8 mouse cellular contexts compared by ENCODE assay signal in genomic region chr17:67950523-67951213, GRCm38 (mm10). TPM values are rescaled to one million over a fixed set of nuclear protein-coding genes. Genes with fewer than 3 reads are reported as not detected.
DNase-seq lines count a peak whose midpoint lies in the region; ATAC-seq lines count a peak whose summit lies in the region.

No protein-coding gene starts in this region.

- H3K4me2 ChIP-seq in lung, embryonic 15.5 days = peak overlapping the region; percentile 51
- peak overlapping the region; percentile 13; the same call in 1 of the 2 replicates for H3K4me2 ChIP-seq in hindbrain, embryonic 15.5 days
- no peak overlapping the region; the same call in 1 of the 2 replicates for H3K4me2 ChIP-seq in neural tube, embryonic 14.5 days (ENCODE audit: low read depth, low read length)

- DNase-seq in adrenal gland, postnatal 10 days = peak; percentile 14
- DNase-seq in adrenal gland, postnatal 4 days (ENCODE audit: low spot score in 2 of 2) = no peak
- DNase-seq in lung, postnatal 14 days = no peak
- no peak for DNase-seq in frontal cortex, postnatal 36 days (ENCODE audit: low spot score in 2 of 2)
- DNase-seq in cerebellum, adult 18-20 months = no peak

- no peaks in the 10 kb centered on the region for H3K27me3 ChIP-seq in lung, embryonic 15.5 days
- no peaks in the 10 kb centered on the region for H3K27me3 ChIP-seq in hindbrain, embryonic 15.5 days
- no peaks in the 10 kb centered on the region for H3K27me3 ChIP-seq in neural tube, embryonic 14.5 days (ENCODE audit: control insufficient read depth, insufficient read depth, low read length)

- H3K9ac ChIP-seq in lung, embryonic 15.5 days = peak overlapping the region; percentile 21
- H3K9ac ChIP-seq in hindbrain, embryonic 15.5 days = no peak overlapping the region
- no peak overlapping the region for H3K9ac ChIP-seq in neural tube, embryonic 14.5 days (replicated peaks; ENCODE audit: low read depth, low read length)

- no peaks in the 10 kb centered on the region for H3K9me3 ChIP-seq in lung, embryonic 15.5 days
- no peaks in the 10 kb centered on the region for H3K9me3 ChIP-seq in hindbrain, embryonic 15.5 days
- no peaks in the 10 kb centered on the region for H3K9me3 ChIP-seq in neural tube, embryonic 14.5 days (ENCODE audit: control insufficient read depth, low read length)

- H3K27ac ChIP-seq in lung, embryonic 15.5 days = peak overlapping the region; percentile 79
- no peak overlapping the region for H3K27ac ChIP-seq in hindbrain, embryonic 15.5 days (replicated peaks)
- H3K27ac ChIP-seq in neural tube, embryonic 14.5 days (ENCODE audit: low read depth, low read length) = peak overlapping the region; percentile 23; the same call in 1 of the 2 replicates

- peak overlapping the region; percentile 30 for H3K4me3 ChIP-seq in lung, embryonic 15.5 days
- H3K4me3 ChIP-seq in hindbrain, embryonic 15.5 days = no peak overlapping the region
- H3K4me3 ChIP-seq in neural tube, embryonic 14.5 days (ENCODE audit: low read depth, low read length) = no peak overlapping the region

- H3K36me3 ChIP-seq in lung, embryonic 15.5 days = no peaks in the 10 kb centered on the region
- H3K36me3 ChIP-seq in hindbrain, embryonic 15.5 days = no peaks in the 10 kb centered on the region
- H3K36me3 ChIP-seq in neural tube, embryonic 14.5 days (ENCODE audit: control insufficient read depth, insufficient read depth, low read length) = no peaks in the 10 kb centered on the region

- WGBS in lung, embryonic 15.5 days = 19% methylated on average over 11 of the region's 11 CpGs
- 71% methylated on average over 11 of the region's 11 CpGs for WGBS in hindbrain, embryonic 15.5 days
- 66% methylated on average over 11 of the region's 11 CpGs for whole genome bisulfite sequencing in neural tube, embryonic 14.5 days

- peaks cover 97% of the 10 kb centered on the region for H3K4me1 ChIP-seq in lung, embryonic 15.5 days
- peaks cover 10% of the 10 kb centered on the region; the same call in 1 of the 2 replicates for H3K4me1 ChIP-seq in hindbrain, embryonic 15.5 days (replicated peaks)
- no peaks in the 10 kb centered on the region for H3K4me1 ChIP-seq in neural tube, embryonic 14.5 days (ENCODE audit: control insufficient read depth, insufficient read depth, low read length)

- peak; percentile 40; the same call in 1 of the 2 replicates for ATAC-seq in lung, embryonic 15.5 days (ENCODE audit: borderline replicate concordance, extremely low read depth, low FRiP score, low TSS enrichment)
- no peak for ATAC-seq in hindbrain, embryonic 15.5 days (ENCODE audit: low FRiP score, low read depth)
- no peak for ATAC-seq in neural tube, embryonic 14.5 days (ENCODE audit: low read depth)

RNA-seq across cellular contexts. Expression of gene Arhgap28, which starts 53.3 kb away (rescaled TPM):
- 10 to 100 TPM; 12.6 to 13.1 TPM for total RNA-seq in adrenal gland, postnatal 10 days (2021)
- total RNA-seq in adrenal gland, postnatal 4 days (2021) = 10 to 100 TPM; 18.7 to 22.7 TPM
- 46.1 and 47.2 TPM in 2 replicates for polyA plus RNA-seq in lung, embryonic 15.5 days (2015; fragmentation: Nextera tagmentation; extraction: Ambion mirVana)
- 8.1 and 9.1 TPM in 2 replicates for polyA plus RNA-seq in hindbrain, embryonic 15.5 days (2015; fragmentation: Nextera tagmentation; extraction: Ambion mirVana)
- 5.1 and 15.9 TPM in 2 replicates for polyA plus RNA-seq in neural tube, embryonic 14.5 days (2014; fragmentation: Nextera tagmentation; extraction: Ambion mirVana)
